Mouse (Mus musculus) stomach, embryonic 16.5 days (tissue): ENCODE measurements around the gene G3bp2. TPM values are rescaled to one million over a fixed set of nuclear protein-coding genes. Genes with fewer than 3 reads are reported as not detected.

Source experiments
- ATAC-seq: fragments of 200-750 bp; cut with Nextera tagmentation; 2 replicates; pipeline ENCODE4 v1.8.0; 2017; ENCODE audit warnings: moderate number of reproducible peaks, moderate TSS enrichment; ENCODE audit not compliant: insufficient read depth, low FRiP score
- H3K27ac ChIP-seq: fragments of 300-500 bp; sonication (generic); 2 replicates; pipeline ENCODE4 v1.5.1; 2014; ENCODE audit warnings: low read length
- H3K27me3 ChIP-seq: fragments of 300-500 bp; sonication (generic); 2 replicates; pipeline ENCODE4 v1.6.1; 2014; ENCODE audit warnings: low read length, control low read depth, mixed read lengths; ENCODE audit not compliant: control insufficient read depth, insufficient read depth
- H3K36me3 ChIP-seq: fragments of 300-500 bp; sonication (generic); 2 replicates; pipeline ENCODE4 v1.6.1; 2014; ENCODE audit warnings: low read length; ENCODE audit not compliant: control insufficient read depth, insufficient read depth
- H3K4me1 ChIP-seq: fragments of 300-500 bp; sonication (generic); 2 replicates; pipeline ENCODE4 v1.6.1; 2014; ENCODE audit warnings: low read length, control low read depth, mixed read lengths; ENCODE audit not compliant: control insufficient read depth, insufficient read depth
- H3K4me2 ChIP-seq: fragments of 300-500 bp; sonication (generic); 2 replicates; pipeline ENCODE4 v1.6.1; 2014; ENCODE audit warnings: low read depth, low read length, mixed read lengths
- H3K4me3 ChIP-seq: fragments of 300-500 bp; sonication (generic); replicated peaks from 2 replicates; pipeline ENCODE4 v1.5.1; 2014; ENCODE audit warnings: mild to moderate bottlenecking, low read length
- H3K9ac ChIP-seq: fragments of 300-500 bp; sonication (generic); 2 replicates; pipeline ENCODE4 v1.6.1; 2014; ENCODE audit warnings: low read length
- H3K9me3 ChIP-seq: fragments of 300-500 bp; sonication (generic); replicated peaks from 2 replicates; pipeline ENCODE4 v1.6.1; 2016; ENCODE audit warnings: low read length, control low read depth; ENCODE audit not compliant: control insufficient read depth
- WGBS: fragments of 180-500 bp; shearing (Covaris S2); extraction: QIAGEN DNeasy Blood & Tissue Kit; methylation state at CpG from one replicate; pipeline ENCODE4 v1.1.7; 2014; 5-methylcytosine and 5-hydroxymethylcytosine counted together
- polyA plus RNA-seq: library from polyadenylated mRNA; unstranded; fragments of >200 nt; fragmentation: Nextera tagmentation; extraction: Ambion mirVana; gene quantifications from 2 replicates; pipeline ENCODE4 v1.2.1, GENCODE M21; 2015

Gene G3bp2
- polyA plus RNA-seq, 1 experiment from 2014 or later = 146 TPM

GRCm38 (mm10) chr5:92009827-92010226 lies 73.7 kb downstream of the G3bp2 start:
- Histone ChIP-seq H3K4me2 (no peak overlapping the region), H3K36me3 (no peaks in the 10 kb centered on the region), H3K9me3 (no peaks in the 10 kb centered on the region), H3K9ac (no peak overlapping the region), H3K27me3 (no peaks in the 10 kb centered on the region), H3K4me3 (no peak overlapping the region), H3K4me1 (no peaks in the 10 kb centered on the region), H3K27ac (no peak overlapping the region)
- no peak for ATAC-seq
- 25% methylated on average over 2 of the region's 2 CpGs for WGBS

- Histone ChIP-seq H3K4me1 (no peaks in the 10 kb centered on the region), H3K4me3 (no peak overlapping the region), H3K27me3 (no peaks in the 10 kb centered on the region), H3K36me3 (no peaks in the 10 kb centered on the region), H3K4me2 (no peak overlapping the region), H3K9ac (no peak overlapping the region), H3K9me3 (peaks cover 10% of the 10 kb centered on the region), H3K27ac (no peak overlapping the region)
- 48% methylated on average over 2 of the region's 2 CpGs for WGBS
- ATAC-seq = no peak
These were observed 80.5 kb downstream of the G3bp2 start for GRCm38 (mm10) chr5:92003011-92003410.

Other genes starting within 250 kb of the G3bp2 start
- 75.3 and 75.6 TPM in 2 replicates for gene Rchy1, start 120.7 kb downstream of the G3bp2 start, polyA plus RNA-seq
- gene Odaph, start 96.2 kb downstream of the G3bp2 start, polyA plus RNA-seq = 0.54 and 0.95 TPM in 2 replicates
- gene Cdkl2, start 39.8 kb downstream of the G3bp2 start, polyA plus RNA-seq = 5.0 and 5.8 TPM in 2 replicates
- gene Uso1, start 54.2 kb upstream of the G3bp2 start, polyA plus RNA-seq = 46.8 and 50.7 TPM in 2 replicates
- gene U90926, start 131.7 kb upstream of the G3bp2 start, polyA plus RNA-seq = not detected in 2 replicates
- 0.48 and 0.60 TPM in 2 replicates for gene Ppef2, start 172.6 kb upstream of the G3bp2 start, polyA plus RNA-seq
- 21.4 and 22.1 TPM in 2 replicates for gene Naaa, start 194.5 kb upstream of the G3bp2 start, polyA plus RNA-seq
- gene Sdad1, start 226.8 kb upstream of the G3bp2 start, polyA plus RNA-seq = 31.3 and 33.3 TPM in 2 replicates
- not detected in 2 replicates for gene Cxcl9, start 244.4 kb upstream of the G3bp2 start, polyA plus RNA-seq
- 6.7 and 7.3 TPM in 2 replicates for gene Art3, start 248.1 kb upstream of the G3bp2 start, polyA plus RNA-seq